Mouse (Mus musculus) thymus, adult 18-20 months (tissue): ENCODE measurements around the gene Plscr1.

Experiments
- DNase-seq, 2 experiments: peaks; one replicate each; pipeline ENCODE4 v3.0.0; 2022; ENCODE audit warnings: mixed read lengths in 2 of 2

The Plscr1 gene

DNA sequence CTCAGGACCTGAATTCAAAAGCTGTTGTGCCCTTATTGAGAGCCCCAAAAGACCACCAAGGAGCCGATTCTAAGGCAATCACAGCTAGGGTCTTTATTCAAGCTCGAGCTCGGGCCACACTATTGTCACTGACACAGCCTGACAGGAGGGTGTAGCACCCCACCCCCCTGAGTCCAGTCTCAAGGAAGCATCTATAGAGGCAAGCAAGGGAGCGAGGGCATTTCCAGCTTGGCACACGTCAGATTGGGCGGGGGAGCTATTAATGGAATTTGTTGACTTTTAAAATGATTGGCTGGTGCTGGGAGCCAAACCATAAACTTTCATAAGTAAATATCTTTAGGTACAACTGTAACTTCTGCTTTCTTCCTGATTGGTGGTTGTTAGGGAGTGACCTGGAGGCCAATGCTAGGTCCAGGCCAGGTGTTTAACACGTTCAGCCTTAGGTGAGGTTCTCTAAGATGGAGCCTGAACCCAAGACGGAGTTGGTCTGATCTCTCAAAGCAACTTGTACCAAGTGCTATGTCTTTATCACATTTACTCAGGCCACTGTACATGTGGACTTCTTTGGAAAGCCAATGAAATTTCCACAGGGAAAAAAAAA, 56.2 kb downstream of the Plscr1 start:
- no peak for DNase-seq

GRCm38 (mm10) chr9:92309077-92309476, 59.5 kb downstream of the Plscr1 start, which contains the start of gene 1700057G04Rik:
Gene 1700057G04Rik (plus strand): TSS chr9:92309377.
- DNase-seq, result no peak

DNA sequence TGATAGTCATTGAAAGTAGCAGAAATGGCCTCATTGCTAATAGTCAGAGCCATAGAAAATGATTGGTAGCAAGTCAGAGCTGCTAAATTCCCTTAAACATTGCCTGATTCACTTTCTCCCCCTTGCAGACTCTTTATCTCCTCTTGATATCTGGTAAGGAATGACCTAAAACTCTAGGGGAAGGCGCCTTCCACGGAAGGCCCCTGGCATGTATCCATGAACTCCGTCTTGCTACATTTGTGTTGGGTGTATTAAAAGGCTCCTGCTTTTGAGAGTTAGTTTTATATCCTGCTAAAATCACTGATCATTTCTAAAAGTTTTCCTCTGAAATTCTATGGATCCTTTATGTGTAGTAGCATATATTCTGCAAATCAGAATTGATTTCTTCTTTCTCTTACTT, 67.2 kb downstream of the Plscr1 start:
- DNase-seq, result no peak
